Mouse (Mus musculus) c-Kit-positive CD71-positive TER-119-negative erythroid progenitor cells, embryonic 14.5 days (primary cell): ENCODE data around the gene Fam151b.

Experiments
- DNase-seq: peaks from one replicate; pipeline ENCODE4 v3.0.0-alpha.2; 2013; ENCODE audit warnings: low read depth

The Fam151b gene

GRCm38 (mm10) chr13:92419630-92420029 lies 64.2 kb downstream of the Fam151b start:
- DNase-seq: no peak

GRCm38 (mm10) chr13:92410486-92410885 lies 73.3 kb downstream of the Fam151b start:
- DNase-seq: no peak

- DNase-seq: no peak
These were observed 80.3 kb downstream of the Fam151b start for GRCm38 (mm10) chr13:92403496-92403895.

- no peak for DNase-seq
These were observed 81.8 kb downstream of the Fam151b start for GRCm38 (mm10) chr13:92402063-92402462.
